Mouse (Mus musculus): Measurements from ENCODE around the gene Ubl7. TPM values are rescaled to one million over a fixed set of nuclear protein-coding genes. Genes with fewer than 3 reads are reported as not detected.

Gene Ubl7
- polyA plus RNA-seq, 1 experiment = 146 TPM

DNA sequence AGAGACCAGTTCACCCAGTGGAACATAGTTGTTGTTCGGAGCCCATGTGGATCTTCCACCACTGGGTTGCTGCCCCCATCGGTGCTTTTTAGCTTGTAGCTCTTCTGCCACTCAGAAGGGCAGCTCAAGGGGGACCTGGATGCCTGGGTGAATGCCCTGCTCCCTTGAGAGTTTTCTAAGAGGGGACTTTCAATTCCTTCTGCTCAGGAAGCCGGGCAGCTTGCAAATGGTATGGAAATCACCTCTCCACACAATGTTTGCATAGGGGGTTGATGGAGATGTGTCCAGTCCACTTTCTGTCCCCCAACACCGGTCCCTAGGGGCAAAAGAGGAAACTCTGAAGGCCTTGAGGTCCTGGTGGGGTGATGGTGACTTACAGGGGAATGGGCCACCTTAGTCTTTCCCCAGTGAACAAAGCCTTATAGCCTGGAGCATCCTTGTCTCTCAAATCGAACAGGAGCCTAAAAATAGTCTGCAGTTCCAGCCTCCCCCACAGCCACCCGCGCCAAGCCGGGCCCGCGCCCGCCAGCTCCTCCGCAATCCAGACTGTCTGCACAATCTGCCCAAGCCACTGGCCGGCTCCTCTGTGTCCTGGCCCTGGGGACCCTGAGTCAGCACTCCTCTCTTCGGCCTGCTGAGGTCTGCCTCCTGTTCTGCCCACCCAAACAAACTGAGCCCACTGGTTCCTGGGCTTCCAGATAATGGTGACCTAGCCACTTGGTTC lies 56.6 kb downstream of the Ubl7 start:
- WGBS = 82% methylated on average over 14 of the region's 14 CpGs
- peaks cover 61% of the 10 kb centered on the region for H3K4me1 ChIP-seq (ENCODE audit: control insufficient read depth, insufficient read depth, insufficient read length, low read length)

DNA sequence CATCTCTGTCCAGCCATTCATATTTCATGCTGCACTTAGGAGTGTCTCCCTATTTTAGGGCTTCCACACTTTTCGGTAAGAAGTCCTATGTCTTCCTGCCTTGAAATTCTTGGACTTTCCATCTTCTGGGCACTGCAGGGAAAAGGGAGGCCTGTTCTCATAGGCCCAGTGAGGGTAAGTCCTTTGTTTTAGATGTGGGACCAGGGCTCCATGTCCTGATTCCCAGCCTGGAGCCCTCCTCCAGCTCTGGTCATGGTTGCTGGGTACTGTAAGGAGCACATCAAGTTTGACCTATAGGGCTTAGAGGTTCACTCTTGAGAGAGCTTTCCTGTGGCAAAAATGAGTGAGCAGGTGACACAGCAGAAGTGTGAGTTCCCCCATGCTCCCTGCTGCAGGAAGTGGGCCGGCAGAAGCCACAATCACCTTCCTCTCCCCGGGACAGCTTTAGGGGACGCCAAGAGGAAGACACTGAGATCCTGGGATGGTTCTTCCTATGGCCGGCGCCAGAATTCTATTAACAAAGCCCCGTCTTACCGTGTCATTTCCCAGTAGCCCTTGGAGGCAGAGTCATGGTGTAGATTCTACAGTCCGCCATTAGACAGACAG lies 57.5 kb downstream of the Ubl7 start:
- 57% methylated on average over 9 of the region's 9 CpGs for WGBS
- no peaks in the 10 kb centered on the region for H3K36me3 ChIP-seq (ENCODE audit: control insufficient read depth, insufficient read depth, low read length)
- peak overlapping the region; percentile 95 for H3K27ac ChIP-seq (ENCODE audit: insufficient read depth, low read depth, low read length)
- TF ChIP-seq CTCF (IDR thresholded peaks at IDR 0.05; ENCODE audit: extremely low read depth, insufficient read length, insufficient replicate concordance, low read depth, low read length) = no peak
- no peak for TF ChIP-seq POLR2A (IDR thresholded peaks at IDR 0.05; ENCODE audit: low read depth, low read length)
- H3K4me3 ChIP-seq (ENCODE audit: low read depth, low read length) = no peak overlapping the region
- H3K4me1 ChIP-seq (ENCODE audit: control insufficient read depth, insufficient read depth, insufficient read length, low read length) = peaks cover 69% of the 10 kb centered on the region
- H3K27me3 ChIP-seq (ENCODE audit: control insufficient read depth, insufficient read depth, low read length) = no peaks in the 10 kb centered on the region

More for the DNA sequence above, 56.6 kb downstream of the Ubl7 start:
- TF ChIP-seq POLR2A (IDR thresholded peaks at IDR 0.05; ENCODE audit: low read depth, low read length) = no peak
- TF ChIP-seq CTCF (IDR thresholded peaks at IDR 0.05; ENCODE audit: extremely low read depth, insufficient read length, insufficient replicate concordance, low read depth, low read length) = no peak
- no peak overlapping the region for H3K4me3 ChIP-seq (ENCODE audit: low read depth, low read length)
- no peaks in the 10 kb centered on the region for H3K27me3 ChIP-seq (ENCODE audit: control insufficient read depth, insufficient read depth, low read length)
- no peaks in the 10 kb centered on the region for H3K36me3 ChIP-seq (ENCODE audit: control insufficient read depth, insufficient read depth, low read length)
- H3K27ac ChIP-seq (ENCODE audit: insufficient read depth, low read depth, low read length) = peak overlapping the region; percentile 95

DNA sequence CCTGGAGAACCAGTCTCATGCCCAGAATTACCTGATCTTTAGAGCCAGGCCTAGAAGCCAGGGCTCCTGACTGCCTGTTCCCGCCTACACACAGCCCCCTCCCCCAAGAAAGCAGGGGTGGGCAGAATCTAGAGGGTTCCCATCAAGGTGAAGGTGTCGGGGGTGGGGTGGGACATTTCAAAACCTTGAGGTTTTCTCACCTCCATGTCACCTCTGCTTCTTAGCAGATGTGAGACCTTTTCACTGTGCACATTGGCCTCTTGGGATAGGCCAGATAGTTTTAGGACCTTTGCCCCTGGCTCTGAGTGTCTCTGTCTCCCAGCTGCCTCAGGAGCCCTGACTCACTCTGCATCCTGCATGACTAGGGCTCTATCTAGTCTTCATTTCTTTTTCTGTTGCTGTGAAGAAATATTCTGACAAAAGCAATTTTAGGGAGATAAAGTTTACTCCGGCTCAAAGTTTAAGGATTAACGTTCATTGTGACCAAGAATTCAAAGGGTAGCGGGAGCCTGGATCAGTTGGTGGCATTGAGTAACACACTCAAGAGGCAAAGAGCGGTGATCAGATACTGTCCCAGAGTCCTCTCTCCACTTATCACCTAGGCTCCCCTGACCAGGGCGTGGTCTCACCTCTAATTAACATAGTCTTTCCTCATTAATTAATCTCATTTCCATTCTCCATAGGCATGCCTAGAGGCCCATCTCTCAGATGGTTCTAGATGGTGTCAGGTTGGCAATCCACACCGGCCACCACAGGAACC lies 58.2 kb downstream of the Ubl7 start:
- Histone ChIP-seq H3K4me1 (ENCODE audit: control insufficient read depth, insufficient read depth, insufficient read length, low read length) (peaks cover 69% of the 10 kb centered on the region), H3K27me3 (ENCODE audit: control insufficient read depth, insufficient read depth, low read length) (no peaks in the 10 kb centered on the region), H3K4me3 (ENCODE audit: low read depth, low read length) (no peak overlapping the region), H3K27ac (ENCODE audit: insufficient read depth, low read depth, low read length) (peak overlapping the region; percentile 95), H3K36me3 (ENCODE audit: control insufficient read depth, insufficient read depth, low read length) (no peaks in the 10 kb centered on the region)
- 38% methylated on average over 8 of the region's 8 CpGs for WGBS
- no peak for TF ChIP-seq CTCF (IDR thresholded peaks at IDR 0.05; ENCODE audit: extremely low read depth, insufficient read length, insufficient replicate concordance, low read depth, low read length)
- TF ChIP-seq POLR2A (IDR thresholded peaks at IDR 0.05; ENCODE audit: low read depth, low read length) = no peak

DNA sequence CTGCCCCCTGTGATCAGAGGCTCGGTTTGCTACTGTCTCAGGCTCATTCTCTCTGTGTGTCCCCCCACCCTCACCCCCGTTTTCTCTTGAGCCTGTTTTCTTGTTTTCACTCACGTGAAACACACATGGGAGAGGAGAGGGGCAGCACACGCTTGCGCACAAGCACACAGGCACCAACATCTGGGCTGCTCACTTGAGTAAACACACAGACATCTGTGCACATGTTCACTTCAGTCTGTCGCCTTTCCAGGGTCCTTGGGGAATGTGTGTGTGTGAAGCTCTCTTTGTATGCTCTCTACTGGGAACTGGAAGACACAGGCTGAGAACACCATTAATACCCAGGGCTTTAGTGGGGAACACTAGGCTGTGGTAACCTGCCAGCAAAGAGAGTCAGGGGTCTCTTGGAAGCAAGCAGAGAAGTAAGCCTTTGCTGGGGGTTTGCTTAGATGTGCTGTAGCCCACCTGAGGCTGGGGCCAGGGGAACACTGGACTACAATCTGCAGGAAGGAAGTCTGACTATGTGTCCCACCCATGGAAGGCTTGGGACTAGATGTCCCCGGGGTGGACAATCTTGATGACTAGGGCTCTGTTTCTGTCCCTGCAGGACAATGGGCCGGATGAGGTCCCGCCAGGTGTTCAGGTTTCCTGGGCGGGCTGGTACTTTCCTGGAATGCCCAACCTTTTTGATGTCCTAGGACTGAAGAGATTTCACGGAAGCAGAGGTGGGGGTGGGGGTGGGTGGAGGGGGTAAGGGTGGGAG lies 59.1 kb downstream of the Ubl7 start:
- no peaks in the 10 kb centered on the region for H3K27me3 ChIP-seq (ENCODE audit: control insufficient read depth, insufficient read depth, low read length)
- H3K36me3 ChIP-seq (ENCODE audit: control insufficient read depth, insufficient read depth, low read length) = no peaks in the 10 kb centered on the region
- TF ChIP-seq POLR2A (IDR thresholded peaks at IDR 0.05; ENCODE audit: low read depth, low read length) (no peak), CTCF (IDR thresholded peaks at IDR 0.05; ENCODE audit: extremely low read depth, insufficient read length, insufficient replicate concordance, low read depth, low read length) (no peak)
- peak overlapping the region; percentile 95 for H3K27ac ChIP-seq (ENCODE audit: insufficient read depth, low read depth, low read length)
- 56% methylated on average over 11 of the region's 11 CpGs for WGBS
- peaks cover 69% of the 10 kb centered on the region for H3K4me1 ChIP-seq (ENCODE audit: control insufficient read depth, insufficient read depth, insufficient read length, low read length)
- H3K4me3 ChIP-seq (ENCODE audit: low read depth, low read length) = no peak overlapping the region

DNA sequence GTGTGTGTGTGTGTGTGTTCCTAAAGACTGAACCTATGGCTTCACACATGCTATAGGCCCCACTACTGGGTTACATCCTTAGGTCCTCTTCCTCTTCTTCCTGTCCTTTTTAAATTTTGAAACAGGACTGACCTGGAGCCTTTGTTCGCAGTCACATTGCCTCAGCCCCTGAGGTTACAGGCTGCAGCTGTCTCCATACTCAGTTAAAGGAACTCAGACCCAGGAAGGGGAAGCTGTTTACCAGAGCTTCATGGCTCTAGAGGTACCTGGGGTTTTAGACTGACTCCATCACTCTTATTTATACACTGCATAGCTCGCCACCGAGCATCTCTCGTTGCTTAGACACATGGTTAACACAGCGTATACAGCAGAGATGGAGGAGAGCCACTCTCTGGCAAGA lies 60.6 kb downstream of the Ubl7 start:
- Histone ChIP-seq H3K4me3 (ENCODE audit: low read depth, low read length) (no peak overlapping the region), H3K4me1 (ENCODE audit: control insufficient read depth, insufficient read depth, insufficient read length, low read length) (peaks cover 65% of the 10 kb centered on the region), H3K27me3 (ENCODE audit: control insufficient read depth, insufficient read depth, low read length) (no peaks in the 10 kb centered on the region), H3K36me3 (ENCODE audit: control insufficient read depth, insufficient read depth, low read length) (no peaks in the 10 kb centered on the region), H3K27ac (ENCODE audit: insufficient read depth, low read depth, low read length) (no peak overlapping the region)
- WGBS = 93% methylated on average over 5 of the region's 5 CpGs
- TF ChIP-seq CTCF (IDR thresholded peaks at IDR 0.05; ENCODE audit: extremely low read depth, insufficient read length, insufficient replicate concordance, low read depth, low read length) (no peak), POLR2A (IDR thresholded peaks at IDR 0.05; ENCODE audit: low read depth, low read length) (no peak)

DNA sequence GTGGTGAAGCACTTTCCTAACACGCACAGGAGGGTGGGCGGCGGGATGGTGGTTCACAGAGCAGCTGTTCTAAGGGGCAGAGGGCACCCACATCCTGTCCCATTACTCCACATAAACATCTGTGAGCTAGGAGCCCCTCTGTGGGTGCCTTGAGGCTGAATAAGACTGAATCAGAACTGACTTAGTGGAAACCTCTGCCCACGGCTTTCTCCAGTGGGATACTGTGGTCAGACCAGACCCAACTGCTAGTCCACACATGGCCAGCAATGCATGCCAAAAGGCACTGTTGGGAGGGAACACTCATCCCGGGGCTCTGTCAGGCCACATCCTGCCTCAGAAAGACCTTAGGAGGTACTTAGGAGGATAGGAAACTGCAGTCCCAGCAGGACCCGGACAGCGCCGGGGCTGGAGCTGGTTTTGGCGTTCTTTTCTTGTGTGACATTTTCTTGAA lies 61.4 kb downstream of the Ubl7 start:
- 73% methylated on average over 9 of the region's 9 CpGs for WGBS
- Histone ChIP-seq H3K27me3 (ENCODE audit: control insufficient read depth, insufficient read depth, low read length) (no peaks in the 10 kb centered on the region), H3K27ac (ENCODE audit: insufficient read depth, low read depth, low read length) (no peak overlapping the region), H3K4me3 (ENCODE audit: low read depth, low read length) (no peak overlapping the region), H3K36me3 (ENCODE audit: control insufficient read depth, insufficient read depth, low read length) (no peaks in the 10 kb centered on the region), H3K4me1 (ENCODE audit: control insufficient read depth, insufficient read depth, insufficient read length, low read length) (peaks cover 60% of the 10 kb centered on the region)
- no peak for TF ChIP-seq CTCF (IDR thresholded peaks at IDR 0.05; ENCODE audit: extremely low read depth, insufficient read length, insufficient replicate concordance, low read depth, low read length)
- no peak for TF ChIP-seq POLR2A (IDR thresholded peaks at IDR 0.05; ENCODE audit: low read depth, low read length)

Data from small intestine, adult 2 months (tissue).